Mouse (Mus musculus) retina, postnatal 7 days (tissue): ENCODE results near the gene Sh3pxd2a.

ENCODE experiments used
- DNase-seq: peaks from one replicate; pipeline ENCODE4 v3.0.0-alpha.2; 2012; ENCODE audit warnings: low read depth, low spot score

Sh3pxd2a gene

GRCm38 (mm10) chr19:47343422-47343821 is 120.8 kb downstream of the Sh3pxd2a start:
- no peak for DNase-seq

DNA sequence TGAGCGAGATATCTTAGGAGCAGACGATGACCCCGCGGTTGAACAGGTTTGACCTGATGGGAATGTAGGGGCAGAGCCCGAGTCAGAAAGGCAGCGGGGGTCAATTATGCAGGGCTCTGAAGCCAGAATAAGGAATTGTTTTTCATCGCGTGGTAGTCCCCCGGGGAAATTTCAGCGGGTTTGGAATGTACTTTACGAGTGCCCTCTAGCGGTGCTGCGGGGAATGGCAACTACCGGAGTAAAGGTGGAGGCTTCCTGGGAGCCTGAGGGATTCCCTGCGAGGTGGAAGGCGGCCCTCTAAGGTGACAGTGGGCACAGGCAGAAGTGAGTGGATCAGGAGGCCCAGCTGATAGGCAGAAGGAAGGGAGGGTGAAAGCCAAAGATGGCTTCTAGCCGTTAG is 125.0 kb downstream of the Sh3pxd2a start:
- peak; percentile 71 for DNase-seq

DNA sequence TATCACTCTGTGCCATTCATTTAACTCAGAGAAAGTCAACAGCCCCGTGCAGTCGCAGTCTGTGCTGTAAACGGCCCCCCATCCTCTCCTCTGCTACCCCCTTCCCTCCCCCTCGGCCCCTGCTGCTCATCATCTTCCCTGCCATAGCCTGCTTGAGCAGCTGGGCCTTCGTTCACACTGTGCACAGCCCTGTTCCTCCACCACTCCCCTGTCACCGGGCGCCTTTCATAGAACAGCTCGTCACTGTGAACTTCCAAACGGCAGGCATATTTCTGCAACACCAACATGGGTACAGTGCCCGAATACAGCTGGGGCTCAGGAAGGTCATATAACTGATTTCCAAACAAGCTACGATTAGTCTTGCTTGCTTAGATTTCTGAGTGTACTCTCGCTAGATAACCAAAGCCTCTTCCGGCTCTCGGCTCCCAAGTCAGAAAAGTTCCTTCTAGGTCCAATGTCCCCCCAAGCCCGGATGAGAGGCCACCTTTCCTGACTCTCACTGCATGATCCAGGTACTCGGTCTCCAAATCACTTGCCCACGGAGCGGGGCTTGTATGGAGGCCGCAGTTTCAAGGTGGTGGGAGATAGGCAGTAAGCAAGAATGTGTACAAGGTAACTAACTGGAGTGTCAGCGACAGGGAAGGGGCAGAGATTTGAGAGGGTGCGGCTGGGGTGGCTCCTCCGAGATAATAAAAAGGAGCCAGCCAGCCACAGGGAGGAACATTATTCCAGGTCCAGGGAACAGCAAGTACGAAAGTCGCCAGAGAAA is 125.6 kb downstream of the Sh3pxd2a start:
- no peak for DNase-seq

DNA sequence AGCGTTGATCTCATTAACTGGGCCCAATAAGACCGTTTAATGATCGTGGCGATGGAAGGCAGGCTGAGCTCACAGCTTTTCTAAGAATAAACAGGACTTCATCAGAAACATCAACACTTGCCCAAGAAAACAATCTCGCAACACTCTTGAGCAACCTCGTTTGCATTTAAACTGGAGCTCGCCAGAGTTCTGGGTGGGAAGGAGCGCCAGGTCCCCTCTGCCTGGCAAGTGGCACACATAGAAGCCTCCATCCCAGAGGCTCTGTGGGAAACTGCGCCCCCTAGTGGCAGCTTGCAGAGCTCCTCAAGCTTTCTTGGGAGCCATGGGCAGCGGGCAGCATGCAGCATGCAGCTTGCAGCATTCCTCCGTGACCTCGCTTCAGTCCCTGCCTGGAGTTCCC is 126.5 kb downstream of the Sh3pxd2a start:
- peak; percentile 89 for DNase-seq

DNA sequence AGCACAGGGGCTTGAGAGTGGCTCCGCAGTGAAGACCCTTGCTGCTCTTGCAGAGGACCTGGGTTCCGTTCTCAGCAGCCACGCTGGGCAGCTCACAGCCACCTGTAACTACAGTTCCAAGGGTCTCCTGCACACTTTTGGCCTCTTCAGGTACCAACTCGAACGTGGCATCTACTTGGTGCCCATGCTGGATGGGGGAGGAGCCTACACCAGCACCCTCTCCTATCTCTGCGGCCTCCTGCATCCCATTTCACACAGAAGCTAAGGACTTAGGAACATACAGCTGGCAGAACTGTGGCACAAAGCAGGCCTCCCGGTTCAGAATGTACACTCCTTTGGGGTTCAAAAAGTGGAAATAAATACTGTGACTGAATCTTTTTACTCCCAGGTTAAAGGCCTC is 127.0 kb downstream of the Sh3pxd2a start:
- no peak for DNase-seq

GRCm38 (mm10) chr19:47335262-47335661 is 128.9 kb downstream of the Sh3pxd2a start:
- no peak for DNase-seq

GRCm38 (mm10) chr19:47334713-47335112 is 129.5 kb downstream of the Sh3pxd2a start:
- DNase-seq, result no peak

- no peak for DNase-seq
These were observed 133.4 kb downstream of the Sh3pxd2a start for GRCm38 (mm10) chr19:47330743-47331227.

- no peak for DNase-seq
These were observed 135.1 kb downstream of the Sh3pxd2a start for GRCm38 (mm10) chr19:47329102-47329501.

- DNase-seq, result no peak
These were observed 136.0 kb downstream of the Sh3pxd2a start for GRCm38 (mm10) chr19:47327896-47328882.

GRCm38 (mm10) chr19:47325881-47326280 is 138.3 kb downstream of the Sh3pxd2a start:
- DNase-seq, result no peak

DNA sequence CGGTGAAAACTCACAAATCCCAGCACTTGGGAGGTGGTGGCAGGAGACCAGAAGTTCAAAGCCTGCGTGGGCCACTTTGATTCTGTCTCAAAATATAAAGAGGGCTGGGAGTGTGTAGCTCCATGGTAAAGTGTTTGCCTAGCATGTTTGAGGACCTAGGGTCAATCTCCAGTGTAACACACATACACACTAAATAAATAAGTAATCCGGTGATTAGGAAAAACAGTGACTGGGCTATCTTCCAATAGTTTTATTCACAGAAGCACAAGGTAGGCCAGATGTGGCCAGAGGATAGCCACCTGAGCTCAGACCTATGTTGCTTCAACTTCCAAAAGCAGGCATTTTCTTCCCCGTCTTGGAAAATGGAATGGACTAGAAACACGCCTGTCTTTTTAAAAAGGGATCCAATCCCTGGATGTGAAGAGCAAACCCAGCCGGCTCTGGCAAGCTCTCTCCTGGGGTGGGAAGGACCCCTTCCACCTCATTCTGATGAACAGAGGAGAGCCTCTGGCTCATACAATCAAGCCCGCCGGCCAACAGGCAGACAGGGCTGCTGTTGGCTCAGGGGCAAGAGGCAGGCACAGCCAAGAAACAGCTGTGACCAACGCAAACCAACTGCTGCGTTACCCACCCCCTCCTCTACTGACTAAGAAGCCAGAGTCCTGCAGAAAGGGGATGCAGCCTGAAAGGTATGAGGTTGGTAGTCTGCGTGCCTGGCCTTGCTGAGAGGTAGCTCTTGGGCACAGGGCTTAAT is 140.9 kb downstream of the Sh3pxd2a start:
- DNase-seq, result no peak

DNA sequence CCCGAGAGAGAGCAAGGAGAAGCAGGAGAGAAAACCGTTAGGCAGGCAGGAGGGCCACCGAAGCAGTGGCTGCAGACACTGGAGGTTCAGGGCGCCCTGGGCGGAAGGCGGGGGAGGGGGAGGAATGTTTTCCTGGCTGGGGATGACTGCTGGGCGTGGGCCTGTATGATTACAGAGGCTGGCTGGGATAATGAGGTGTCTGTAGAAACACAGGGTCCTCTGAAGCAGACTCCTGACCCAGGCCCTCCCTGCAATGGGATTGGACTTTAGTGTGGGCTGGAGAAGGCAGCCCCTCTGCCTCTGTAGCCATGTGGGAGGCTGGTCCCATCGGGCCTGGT is 143.9 kb downstream of the Sh3pxd2a start:
- DNase-seq, result no peak

GRCm38 (mm10) chr19:47319521-47320330 is 144.5 kb downstream of the Sh3pxd2a start:
- DNase-seq, result no peak

- no peak for DNase-seq
These were observed 145.1 kb downstream of the Sh3pxd2a start for GRCm38 (mm10) chr19:47319061-47319460.

DNA sequence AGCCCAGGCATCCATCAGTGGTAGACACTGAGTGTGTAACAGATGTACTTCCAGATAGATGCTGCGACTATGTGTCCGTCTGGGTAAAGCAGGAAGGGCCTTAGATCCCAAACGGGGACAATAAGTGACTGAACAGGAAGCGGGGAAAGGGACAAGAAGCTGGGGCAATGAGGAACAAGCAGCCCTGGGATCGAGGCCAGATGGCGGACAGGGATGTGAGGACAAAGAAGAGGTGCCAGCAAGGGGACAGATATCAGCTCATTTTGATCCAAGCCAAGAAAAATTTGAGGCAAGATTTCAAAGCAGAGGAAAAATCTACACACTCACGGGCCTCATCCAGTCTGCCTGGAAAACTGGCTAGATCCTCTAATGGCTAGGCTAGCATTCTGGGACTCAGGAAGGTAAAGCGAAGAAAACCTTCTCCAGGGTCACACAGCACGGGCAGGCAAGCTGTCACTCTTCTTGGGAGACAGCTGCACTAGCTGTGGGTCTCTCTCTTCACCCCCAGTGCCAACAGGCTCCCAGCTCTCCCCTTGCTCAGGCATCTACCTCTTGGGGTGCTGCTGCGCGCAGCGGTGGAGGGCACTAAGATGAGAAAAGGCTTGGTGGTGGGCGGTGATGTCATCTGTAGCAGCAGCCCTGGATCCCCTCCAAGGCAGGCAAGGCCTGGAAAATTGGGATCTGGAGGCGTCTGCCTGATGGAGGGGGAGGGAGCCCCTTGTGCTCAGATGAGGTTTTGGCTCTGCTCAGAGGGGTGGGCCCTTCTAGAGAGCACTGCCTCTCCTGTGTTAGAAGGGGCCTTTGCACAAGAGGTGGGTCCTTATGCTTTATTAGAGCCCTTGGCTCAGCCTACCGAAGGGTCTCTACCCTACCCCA is 146.9 kb downstream of the Sh3pxd2a start:
- DNase-seq, result no peak

- no peak for DNase-seq
These were observed 147.7 kb downstream of the Sh3pxd2a start for GRCm38 (mm10) chr19:47316288-47317062.

DNA sequence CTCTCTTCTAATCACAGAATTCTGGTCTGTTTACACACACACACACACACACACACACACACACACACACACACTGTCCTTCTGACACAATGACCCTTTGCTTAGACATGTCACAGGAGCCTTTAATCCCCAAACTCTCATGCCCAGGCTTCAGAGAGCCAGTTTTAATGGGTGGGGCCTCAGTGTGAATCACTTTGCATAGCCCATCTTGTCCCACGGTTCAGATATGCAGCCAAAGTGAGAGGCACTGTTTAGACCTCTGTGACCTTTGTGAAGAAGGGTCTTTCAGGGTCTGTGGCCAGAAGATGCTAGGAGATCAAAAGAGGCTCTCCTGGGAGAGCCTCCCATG is 148.3 kb downstream of the Sh3pxd2a start:
- no peak for DNase-seq
